Mouse (Mus musculus): Measurements from ENCODE around the gene Baz1a. TPM values are rescaled to one million over a fixed set of nuclear protein-coding genes. Genes with fewer than 3 reads are reported as not detected.

The Baz1a gene
- polyA plus RNA-seq, 1 experiment from 2014 or later = 47.6 TPM

DNA sequence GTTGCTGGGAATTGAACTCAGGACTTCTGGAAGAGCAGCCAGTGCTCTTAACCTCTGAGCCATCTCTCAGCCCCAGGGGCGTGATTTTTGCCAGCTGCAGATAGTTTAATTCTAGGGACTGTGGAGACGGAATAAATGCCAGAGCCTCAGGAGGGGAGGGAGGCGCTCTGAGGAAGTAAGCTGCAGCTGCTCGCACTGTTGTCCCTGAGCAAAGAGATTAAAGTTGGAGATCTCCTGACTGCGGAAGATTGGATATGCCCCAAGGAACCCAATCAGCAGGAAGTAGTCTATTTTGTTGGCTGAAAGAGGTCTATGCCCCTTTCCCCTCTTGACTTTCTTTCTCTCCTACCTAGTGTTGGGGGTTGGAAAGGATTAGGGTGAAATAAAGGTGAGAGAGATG, 137.3 kb downstream of the Baz1a start:
- no peaks in the 10 kb centered on the region for H3K9me3 ChIP-seq (replicated peaks)
- WGBS (ENCODE audit: insufficient replicate concordance) = 26% methylated on average over 5 of the region's 5 CpGs
- ATAC-seq = no peak

DNA sequence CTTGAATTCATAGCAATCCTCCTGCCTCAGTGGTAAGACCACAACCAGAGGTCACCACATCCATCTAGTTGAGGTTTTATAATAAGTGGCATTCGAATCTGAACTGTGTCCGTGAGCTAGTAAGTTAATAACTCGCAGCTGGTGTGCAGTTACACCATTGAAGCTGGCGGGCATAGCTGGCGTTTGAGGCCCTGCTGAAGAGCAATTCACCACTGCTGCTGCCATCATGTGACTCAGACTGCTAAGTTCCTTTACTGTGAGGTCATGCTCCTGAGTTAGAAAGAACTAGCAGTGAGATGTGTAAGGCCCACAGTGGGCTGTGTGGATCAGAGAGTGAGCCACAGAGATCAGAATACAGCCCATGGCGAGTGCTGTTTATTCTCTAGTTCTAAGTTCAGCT, 139.4 kb downstream of the Baz1a start:
- H3K4me1 ChIP-seq = no peaks in the 10 kb centered on the region
- H3K27ac ChIP-seq = no peak overlapping the region
- H3K36me3 ChIP-seq = no peaks in the 10 kb centered on the region
- no peak for ATAC-seq
- no peaks in the 10 kb centered on the region for H3K9me3 ChIP-seq (replicated peaks)
- WGBS (ENCODE audit: insufficient replicate concordance) = 74% methylated on average over 6 of the region's 6 CpGs
- no peak overlapping the region for H3K9ac ChIP-seq
- H3K27me3 ChIP-seq (replicated peaks) = no peaks in the 10 kb centered on the region
- no peak overlapping the region for H3K4me2 ChIP-seq
- H3K4me3 ChIP-seq = no peak overlapping the region

More for the DNA sequence above, 137.3 kb downstream of the Baz1a start:
- no peaks in the 10 kb centered on the region for H3K36me3 ChIP-seq
- H3K27me3 ChIP-seq (replicated peaks) = no peaks in the 10 kb centered on the region
- no peak overlapping the region for H3K9ac ChIP-seq
- H3K4me2 ChIP-seq = no peak overlapping the region
- no peak overlapping the region for H3K4me3 ChIP-seq
- no peaks in the 10 kb centered on the region for H3K4me1 ChIP-seq
- H3K27ac ChIP-seq = no peak overlapping the region

DNA sequence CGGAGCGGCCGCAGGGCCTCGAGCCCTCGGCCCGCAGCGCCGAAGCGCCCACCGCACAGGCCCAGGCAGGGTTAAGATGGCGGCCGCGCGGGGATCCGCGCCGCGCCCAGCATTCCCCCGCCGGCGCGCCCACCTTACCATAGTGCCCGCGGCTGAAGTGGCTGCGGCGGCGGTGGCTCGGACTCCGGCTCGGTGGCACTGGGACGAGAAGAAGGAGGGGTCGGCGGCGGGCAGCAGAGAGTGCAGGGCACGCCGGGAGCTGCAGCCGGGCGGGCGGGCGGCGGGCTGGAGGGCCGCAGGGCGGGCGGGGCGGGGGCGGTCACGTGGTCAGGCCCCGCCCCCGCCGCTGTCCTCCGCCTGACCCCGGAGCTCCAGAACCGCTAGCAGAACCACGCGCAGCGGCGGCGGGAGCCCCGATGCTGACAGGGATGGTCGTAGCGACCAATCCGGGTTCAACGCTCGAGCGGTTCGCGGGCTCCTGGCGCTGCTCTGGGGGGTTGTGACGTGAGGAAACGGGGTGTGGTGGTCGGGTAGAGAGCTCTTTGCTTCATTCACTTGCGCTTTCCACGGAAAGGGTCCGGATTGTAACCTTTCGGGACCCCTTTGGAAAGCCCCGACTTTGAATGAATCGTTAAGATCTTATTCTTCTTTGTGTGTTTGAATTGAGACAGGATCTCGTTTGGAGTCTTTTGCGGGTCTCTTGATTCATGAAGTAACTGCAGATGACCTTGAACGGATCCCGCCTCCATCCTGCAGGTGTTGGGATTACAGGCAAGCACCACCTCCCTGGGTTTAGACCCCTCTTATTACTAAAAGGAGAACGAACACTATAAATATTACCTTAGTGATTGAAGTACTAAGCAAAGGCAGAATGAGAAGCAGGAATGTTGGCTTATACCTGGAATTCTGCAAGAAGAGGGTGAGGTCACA, 151.3 kb downstream of the Baz1a start, which contains the start of gene Cfl2:
Gene Cfl2, minus strand, starts transcription at position 272 of the 930 bp plus-strand sequence.
- Histone ChIP-seq H3K27ac (peak within 1 kb of the TSS; percentile 94), H3K4me1 (peaks cover 26% of the 10 kb centered on the region), H3K36me3 (peaks cover 21% of the 10 kb centered on the region), H3K27me3 (replicated peaks) (no peaks in the 10 kb centered on the region), H3K9ac (peak within 1 kb of the TSS; percentile 98), H3K4me3 (peak within 1 kb of the TSS; percentile 84), H3K4me2 (peak within 1 kb of the TSS; percentile 91), H3K9me3 (replicated peaks) (no peaks in the 10 kb centered on the region)
- peak; percentile 91 for ATAC-seq
- 1% methylated on average over 68 of the region's 82 CpGs for WGBS (ENCODE audit: insufficient replicate concordance)

DNA sequence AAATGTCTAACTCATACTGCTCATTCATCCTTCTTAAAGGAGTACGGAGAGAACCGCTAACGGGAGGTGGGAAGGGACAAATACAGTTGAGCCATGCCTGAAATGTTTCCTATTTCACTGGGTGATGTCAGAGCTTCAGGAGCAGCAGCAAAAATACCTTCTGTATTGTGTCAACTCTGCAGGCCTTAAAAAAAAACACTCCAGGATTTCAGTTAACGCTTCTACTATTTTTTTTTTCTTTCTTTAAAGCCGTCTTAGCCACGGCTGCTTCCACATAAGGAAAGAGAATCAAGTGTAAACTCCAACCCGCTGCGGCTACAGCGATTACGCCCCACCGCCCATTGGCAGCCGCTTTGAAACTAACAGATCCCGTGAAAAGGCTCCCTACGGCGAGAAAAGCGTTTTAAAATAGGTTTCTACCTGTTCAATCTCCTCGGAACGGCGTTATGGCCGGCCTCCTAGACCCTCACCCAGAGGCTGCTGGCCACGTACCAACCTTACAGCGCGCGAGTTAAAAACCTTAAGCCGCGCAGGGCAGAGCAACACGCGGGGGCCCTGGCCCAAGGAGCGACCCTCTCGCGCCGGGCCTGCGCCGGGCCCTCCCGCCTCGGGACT, 152.1 kb downstream of the Baz1a start:
- no peaks in the 10 kb centered on the region for H3K9me3 ChIP-seq (replicated peaks)
- no peaks in the 10 kb centered on the region for H3K27me3 ChIP-seq (replicated peaks)
- peak overlapping the region; percentile 98 for H3K9ac ChIP-seq
- peaks cover 29% of the 10 kb centered on the region for H3K36me3 ChIP-seq
- peaks cover 26% of the 10 kb centered on the region for H3K4me1 ChIP-seq
- peak overlapping the region; percentile 84 for H3K4me3 ChIP-seq
- under 1% methylated on average over 36 of the region's 36 CpGs for WGBS (ENCODE audit: insufficient replicate concordance)
- H3K27ac ChIP-seq = peak overlapping the region; percentile 94
- peak overlapping the region; percentile 91 for H3K4me2 ChIP-seq
- ATAC-seq = peak; percentile 28; the same call in 1 of the 2 replicates

DNA sequence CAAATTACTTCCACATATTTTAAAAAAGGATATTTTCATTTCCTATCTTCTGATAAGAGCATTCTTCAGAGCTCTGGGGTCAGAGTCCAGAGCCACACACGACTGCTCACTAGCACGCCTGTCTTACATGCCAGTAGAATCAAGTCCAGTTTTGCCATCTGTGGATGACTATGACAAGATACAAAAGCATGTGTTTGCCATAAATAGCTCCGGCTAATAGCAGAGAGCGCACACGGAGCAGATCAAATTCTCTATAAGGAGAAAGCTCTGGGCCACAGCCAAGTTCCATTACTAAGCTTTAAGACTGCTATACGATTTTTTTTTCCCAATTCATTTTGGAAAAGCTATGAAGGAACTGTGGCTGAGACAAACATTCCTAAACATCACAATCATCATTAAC, 154.6 kb downstream of the Baz1a start:
- H3K27me3 ChIP-seq (replicated peaks) = no peaks in the 10 kb centered on the region
- peaks cover 26% of the 10 kb centered on the region for H3K4me1 ChIP-seq
- ATAC-seq = no peak
- no peak overlapping the region for H3K4me3 ChIP-seq
- no peak overlapping the region for H3K27ac ChIP-seq
- 75% methylated on average over 6 of the region's 6 CpGs for WGBS (ENCODE audit: insufficient replicate concordance)
- H3K9ac ChIP-seq = no peak overlapping the region
- H3K4me2 ChIP-seq = no peak overlapping the region
- H3K36me3 ChIP-seq = peaks cover 36% of the 10 kb centered on the region
- H3K9me3 ChIP-seq (replicated peaks) = no peaks in the 10 kb centered on the region

GRCm38 (mm10) chr12:54850551-54850950, 163.6 kb downstream of the Baz1a start:
- Histone ChIP-seq H3K27me3 (replicated peaks) (no peaks in the 10 kb centered on the region), H3K36me3 (peaks cover 5% of the 10 kb centered on the region), H3K4me3 (no peak overlapping the region), H3K27ac (no peak overlapping the region), H3K9me3 (replicated peaks) (no peaks in the 10 kb centered on the region), H3K9ac (no peak overlapping the region), H3K4me2 (no peak overlapping the region), H3K4me1 (no peaks in the 10 kb centered on the region)
- ATAC-seq = no peak
- 79% methylated on average over 2 of the region's 2 CpGs for WGBS (ENCODE audit: insufficient replicate concordance)

DNA sequence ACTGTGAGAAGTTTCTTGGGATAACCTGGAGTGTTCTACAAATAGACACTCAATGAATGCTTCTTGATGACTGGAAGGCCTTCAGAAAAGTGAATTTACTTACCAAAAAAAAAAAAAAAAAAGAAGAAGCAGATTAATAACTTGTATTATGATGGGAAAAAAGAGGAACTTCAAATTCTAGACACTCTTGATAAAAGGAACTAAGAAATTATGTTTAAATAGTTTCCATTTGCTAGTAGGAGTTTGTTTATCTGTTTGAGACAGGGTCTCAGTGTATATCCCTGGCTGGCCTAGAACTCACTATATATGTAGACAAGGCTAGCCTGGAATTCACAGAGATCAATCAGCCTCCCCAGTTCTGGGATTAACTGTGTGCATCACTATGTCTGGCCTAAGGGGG, 169.7 kb downstream of the Baz1a start:
- Histone ChIP-seq H3K9ac (no peak overlapping the region), H3K4me1 (no peaks in the 10 kb centered on the region), H3K27me3 (replicated peaks) (no peaks in the 10 kb centered on the region), H3K9me3 (replicated peaks) (no peaks in the 10 kb centered on the region), H3K36me3 (no peaks in the 10 kb centered on the region), H3K4me3 (no peak overlapping the region), H3K27ac (no peak overlapping the region), H3K4me2 (no peak overlapping the region)
- ATAC-seq = no peak

Other genes starting within 250 kb of the Baz1a start
- 63.6 and 64.8 TPM in 2 replicates for gene Snx6, start 218.6 kb downstream of the Baz1a start, polyA plus RNA-seq (2016; fragmentation: Nextera tagmentation; extraction: Ambion mirVana)
- 46.1 and 47.7 TPM in 2 replicates for gene Cfl2, start 151.5 kb downstream of the Baz1a start, polyA plus RNA-seq (2016; fragmentation: Nextera tagmentation; extraction: Ambion mirVana)
- 0.49 TPM in 1 of 2 replicates, not detected in the other for gene Gm20403, start 27.8 kb downstream of the Baz1a start, polyA plus RNA-seq (2016; fragmentation: Nextera tagmentation; extraction: Ambion mirVana)
- 31.5 and 33.0 TPM in 2 replicates for gene 2700097O09Rik, start 65.8 kb upstream of the Baz1a start, polyA plus RNA-seq (2016; fragmentation: Nextera tagmentation; extraction: Ambion mirVana)
- 105 and 106 TPM in 2 replicates for gene Srp54a, start 65.9 kb upstream of the Baz1a start, polyA plus RNA-seq (2016; fragmentation: Nextera tagmentation; extraction: Ambion mirVana)
- 11.8 and 14.4 TPM in 2 replicates for gene Fam177a, start 110.1 kb upstream of the Baz1a start, polyA plus RNA-seq (2016; fragmentation: Nextera tagmentation; extraction: Ambion mirVana)
- 35.8 and 40.3 TPM in 2 replicates for gene Srp54b, start 140.8 kb upstream of the Baz1a start, polyA plus RNA-seq (2016; fragmentation: Nextera tagmentation; extraction: Ambion mirVana)
- gene 1700047I17Rik2, start 185.2 kb upstream of the Baz1a start, polyA plus RNA-seq (2016; fragmentation: Nextera tagmentation; extraction: Ambion mirVana) = 2.1 TPM in 1 of 2 replicates, not detected in the other
- 49.3 and 51.6 TPM in 2 replicates for gene Srp54c, start 215.8 kb upstream of the Baz1a start, polyA plus RNA-seq (2016; fragmentation: Nextera tagmentation; extraction: Ambion mirVana)